Mouse (Mus musculus) embryonic fibroblast, embryonic 13.5 days (primary cell): ENCODE measurements around the gene Gtf3c1.

ENCODE experiments used
- CTCF ChIP-seq: IDR thresholded peaks from 2 replicates; pipeline ENCODE4 v1.5.1; 2011; ENCODE audit warnings: mild to moderate bottlenecking, control low read depth, low read length, moderate library complexity, borderline replicate concordance; ENCODE audit not compliant: insufficient read depth
- POLR2A ChIP-seq: IDR thresholded peaks from 2 replicates; pipeline ENCODE4 v1.6.1; 2011; ENCODE audit warnings: low read depth, mild to moderate bottlenecking, control low read depth, low read length, moderate library complexity

GRCm38 (mm10) chr7:125670865-125671264, 36.7 kb downstream of the Gtf3c1 start:
- TF ChIP-seq CTCF (no peak), POLR2A (no peak)
